Mouse (Mus musculus) 3134 (cell line): ENCODE measurements around the gene Rbpjl.

Source experiments
- DNase-seq: peaks from one replicate; pipeline ENCODE4 v3.0.0-alpha.2; 2011; ENCODE audit warnings: low spot score; ENCODE audit not compliant: insufficient read length; ENCODE audit errors: extremely low read depth

Gene Rbpjl

GRCm38 (mm10) chr2:164402906-164403305, at the start of gene Rbpjl:
Rbpjl (plus strand) TSS chr2:164403141.
- no peak for DNase-seq

- no peak for DNase-seq
Measured at GRCm38 (mm10) chr2:164353356-164353755, 49.6 kb upstream of the Rbpjl start.

- peak; percentile 76 for DNase-seq
Measured at GRCm38 (mm10) chr2:164356177-164356967, 46.6 kb upstream of the Rbpjl start.

DNA sequence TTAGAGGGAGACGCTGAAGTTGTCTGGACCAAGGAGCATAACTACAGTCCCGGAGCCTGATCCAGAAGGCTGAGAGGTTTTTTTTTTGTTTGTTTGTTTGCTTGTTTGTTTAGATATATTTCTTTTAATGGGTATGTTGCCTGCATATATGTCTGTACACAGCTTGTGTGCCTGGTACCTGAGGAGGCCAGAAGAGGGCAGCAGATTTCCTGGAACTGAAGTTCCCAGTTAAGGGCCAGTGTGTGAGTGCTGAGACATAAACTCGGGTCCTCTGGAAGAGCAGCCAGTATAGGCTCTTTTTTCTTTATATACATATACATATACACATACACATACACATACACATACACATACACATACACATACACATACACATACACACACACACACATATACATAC, 44.6 kb upstream of the Rbpjl start:
- no peak for DNase-seq

GRCm38 (mm10) chr2:164359031-164359430, 43.9 kb upstream of the Rbpjl start:
- no peak for DNase-seq

DNA sequence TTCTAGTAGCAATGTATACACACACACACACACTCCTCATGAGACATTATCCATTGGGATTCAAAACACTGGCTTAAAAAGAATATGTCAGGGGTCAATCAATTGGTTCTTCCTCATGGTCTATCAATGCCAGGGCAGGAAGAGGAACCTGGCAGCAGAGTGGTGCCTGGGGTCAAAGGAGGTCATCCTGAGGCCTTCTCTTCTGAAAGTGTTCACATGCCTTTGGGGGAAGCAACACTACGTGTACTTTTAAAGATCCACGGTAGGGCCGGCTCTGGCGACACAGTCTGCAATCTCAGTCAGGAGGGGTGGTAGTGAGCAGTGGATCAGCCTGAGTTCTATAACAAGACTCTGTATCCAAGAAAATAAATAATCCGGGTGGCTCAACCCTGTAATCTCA, 43.3 kb upstream of the Rbpjl start:
- no peak for DNase-seq

DNA sequence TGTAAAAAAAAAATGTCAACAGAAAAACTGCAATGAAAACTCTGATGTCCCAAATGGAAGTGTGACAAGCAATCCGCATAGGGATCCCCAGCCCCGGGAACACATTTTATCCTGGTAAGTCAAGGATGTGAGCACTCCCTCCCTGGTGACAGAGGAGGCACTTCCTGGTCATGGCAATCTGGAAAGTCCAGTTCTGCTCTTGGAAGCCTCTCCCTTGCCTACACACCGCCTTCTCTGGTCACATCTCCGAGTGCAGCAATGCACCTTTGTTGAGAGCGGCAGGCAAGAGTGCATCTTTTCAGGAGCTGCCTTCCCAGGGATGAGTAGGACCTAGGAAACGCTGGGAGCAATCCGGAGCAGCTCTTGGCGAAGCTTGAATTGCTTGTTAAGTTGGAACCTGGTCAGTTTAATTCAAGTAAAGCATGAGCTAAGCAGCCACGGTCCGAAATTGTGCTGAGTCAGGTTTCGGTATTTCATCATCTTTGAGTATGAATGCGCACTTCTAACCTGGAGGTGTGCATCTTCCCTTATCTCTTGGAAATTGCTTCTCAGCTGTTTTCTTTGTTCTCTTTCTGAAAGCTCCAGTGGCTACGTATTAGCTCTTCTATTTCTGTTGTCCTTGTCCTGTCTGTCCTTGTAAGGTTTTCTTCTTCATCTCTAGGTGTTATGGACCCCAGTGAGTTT, 41.8 kb upstream of the Rbpjl start:
- DNase-seq, result no peak

DNA sequence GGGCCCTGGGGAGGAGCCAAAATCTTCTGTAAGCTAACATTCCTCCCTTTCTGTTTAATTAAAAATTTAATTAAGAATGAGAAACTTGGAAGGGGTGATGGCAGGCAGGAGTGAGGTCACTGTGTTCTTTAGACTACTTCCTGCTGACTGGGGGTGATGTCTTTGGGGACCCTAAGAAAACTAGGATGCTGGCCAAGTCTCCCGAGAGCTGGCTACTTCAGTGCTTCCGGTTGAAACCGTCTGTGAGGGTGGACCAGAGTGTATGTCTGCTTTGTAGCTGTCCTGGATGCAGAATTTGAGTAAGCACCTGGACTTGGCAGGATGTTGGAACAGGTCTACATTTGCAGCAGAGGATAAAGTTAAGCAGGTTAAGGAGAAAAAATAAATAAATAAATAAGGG, 36.0 kb upstream of the Rbpjl start:
- no peak for DNase-seq

DNA sequence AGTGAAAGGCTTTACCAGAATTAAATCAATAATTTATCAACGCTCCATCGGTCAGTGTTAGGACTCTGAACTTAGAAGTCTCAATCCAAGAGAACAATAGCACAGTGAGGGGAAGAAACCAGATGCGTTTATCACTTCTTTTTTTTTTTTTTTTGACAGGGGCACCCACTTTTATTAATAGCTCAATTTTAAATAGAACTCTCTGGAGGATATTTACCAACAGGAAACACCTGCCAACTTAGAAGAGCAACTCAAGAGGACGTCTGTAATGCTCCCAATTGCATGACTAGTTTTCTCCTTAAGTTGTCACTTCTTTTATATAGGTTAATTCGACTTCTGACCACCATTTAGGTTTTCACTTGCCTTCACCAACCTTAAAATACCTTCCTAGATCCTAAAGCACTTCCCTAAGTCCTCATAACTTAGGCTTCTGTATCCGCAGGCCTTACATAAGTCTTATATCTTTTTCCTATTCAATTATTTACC, 34.3 kb upstream of the Rbpjl start:
- no peak for DNase-seq

GRCm38 (mm10) chr2:164371371-164371770, 31.6 kb upstream of the Rbpjl start:
- DNase-seq, result no peak

- DNase-seq, result peak; percentile 50
Measured at GRCm38 (mm10) chr2:164372408-164373053, 30.4 kb upstream of the Rbpjl start.

- no peak for DNase-seq
Measured at GRCm38 (mm10) chr2:164373187-164373586, 29.8 kb upstream of the Rbpjl start.

DNA sequence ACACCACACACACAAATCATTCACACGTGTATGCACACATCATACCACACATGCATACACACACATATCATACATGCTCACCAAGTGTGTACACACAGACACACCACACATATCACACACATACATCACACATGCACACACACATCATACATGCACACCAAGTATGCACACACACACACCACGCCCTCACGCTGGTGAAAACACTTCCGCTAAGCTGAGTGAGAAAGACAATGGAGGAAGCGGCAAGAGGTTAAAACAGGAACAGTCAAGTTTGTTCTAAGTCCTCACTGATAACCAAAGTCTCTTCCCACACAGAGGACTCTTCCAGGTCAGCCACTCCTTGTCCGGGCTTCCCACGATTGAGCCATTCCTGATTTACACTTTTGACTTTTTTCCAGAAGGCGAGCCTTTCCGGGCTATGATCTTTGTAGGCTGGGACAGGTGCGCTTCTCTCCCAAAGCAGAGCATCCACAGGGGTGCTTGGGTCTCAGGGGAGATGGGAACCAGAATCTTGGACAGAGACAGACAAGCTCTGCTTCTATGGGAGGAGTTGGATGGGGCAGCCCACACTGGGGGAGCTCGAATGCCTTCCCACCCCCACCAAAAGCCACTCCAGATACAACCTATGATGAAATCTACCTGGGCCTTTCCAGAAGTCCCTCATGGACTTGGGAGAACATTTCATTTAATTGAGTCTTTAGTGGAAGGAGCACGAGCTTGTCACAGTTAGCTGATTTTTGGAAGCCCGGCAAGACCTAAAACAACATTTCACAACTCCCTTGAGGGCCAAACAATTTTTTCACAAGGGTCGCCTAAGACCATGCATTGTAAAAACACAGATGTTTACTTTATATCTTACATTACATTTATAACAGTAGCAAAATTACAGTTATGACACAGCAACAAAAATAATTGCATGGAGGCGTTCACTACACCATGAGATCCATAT, 25.2 kb upstream of the Rbpjl start:
- peak; percentile 43 for DNase-seq

GRCm38 (mm10) chr2:164381726-164382125, 21.2 kb upstream of the Rbpjl start:
- no peak for DNase-seq

DNA sequence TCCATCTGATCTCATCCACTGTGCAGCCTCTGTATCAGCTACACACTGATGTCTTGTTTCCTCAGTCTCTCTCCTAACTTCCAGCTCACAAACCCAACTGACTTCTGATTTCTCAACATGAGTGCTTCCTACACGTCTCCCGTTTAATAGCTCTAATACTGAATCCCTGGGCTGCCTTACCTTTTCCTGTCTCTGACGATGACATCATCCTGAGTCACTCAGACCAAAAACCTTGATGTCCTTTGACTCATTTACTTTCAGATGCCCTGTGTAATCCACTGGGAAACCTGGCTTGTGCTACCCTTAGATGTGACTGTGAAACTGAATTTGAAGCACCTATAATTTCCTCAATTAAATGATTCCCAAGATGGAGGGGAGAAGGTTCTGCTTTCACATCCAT, 20.0 kb upstream of the Rbpjl start:
- DNase-seq, result no peak

DNA sequence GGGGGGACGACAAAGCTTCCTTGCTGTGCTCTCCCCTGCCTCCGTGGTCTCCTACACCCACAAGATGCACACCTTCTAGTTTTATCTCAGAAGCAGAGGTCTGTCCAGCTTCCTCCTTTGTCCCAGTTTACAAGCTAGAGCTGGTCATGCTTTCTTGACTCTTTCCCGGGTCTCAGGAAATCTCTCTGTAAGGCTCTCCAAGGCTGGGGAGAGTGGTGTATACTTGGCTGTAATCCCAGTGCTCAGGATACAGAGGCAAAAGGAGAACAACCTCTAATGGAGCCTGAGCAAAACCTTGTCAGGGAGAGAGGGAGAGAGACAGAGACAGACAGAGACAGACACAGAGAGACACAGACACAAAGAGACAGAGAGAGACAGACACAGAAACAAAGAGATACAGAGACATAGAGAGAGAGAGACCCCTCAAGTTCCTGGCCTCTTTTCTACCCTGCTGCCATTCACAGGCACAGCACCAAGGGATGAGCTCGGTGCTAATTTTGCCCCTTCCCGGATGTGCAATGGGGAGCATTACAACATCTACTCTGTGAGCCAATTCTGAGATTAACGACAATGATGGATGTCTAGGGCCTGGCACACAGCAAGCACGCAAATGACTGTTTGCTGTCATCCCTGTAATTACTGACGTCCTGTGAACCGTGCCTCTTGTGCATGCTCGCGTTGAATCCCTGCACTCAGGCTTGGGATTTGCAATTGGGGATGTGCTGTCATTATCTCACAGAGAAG, 19.1 kb upstream of the Rbpjl start:
- DNase-seq, result peak; percentile 50

GRCm38 (mm10) chr2:164385927-164386763, 16.8 kb upstream of the Rbpjl start:
- peak; percentile 94 for DNase-seq

DNA sequence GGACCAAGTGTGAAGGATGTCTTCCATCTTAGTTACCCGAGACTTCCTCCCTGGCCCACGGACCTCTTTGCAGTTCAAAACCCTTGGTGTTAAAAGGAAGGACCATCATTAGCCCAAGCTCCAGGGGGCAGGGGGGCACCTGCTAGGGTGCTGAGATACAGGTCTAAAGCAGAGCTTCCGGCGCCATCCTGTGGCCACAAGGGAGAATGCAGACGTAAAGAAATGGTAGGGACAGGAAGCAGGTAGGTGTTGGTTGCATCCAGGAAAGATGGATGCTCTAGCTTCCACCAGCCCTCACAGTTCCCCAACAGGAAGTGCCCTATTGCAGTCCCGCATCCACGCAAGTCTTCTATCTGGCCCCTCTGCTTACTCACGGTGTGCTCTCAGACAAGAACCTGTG, 16.0 kb upstream of the Rbpjl start:
- peak; percentile 65 for DNase-seq

DNA sequence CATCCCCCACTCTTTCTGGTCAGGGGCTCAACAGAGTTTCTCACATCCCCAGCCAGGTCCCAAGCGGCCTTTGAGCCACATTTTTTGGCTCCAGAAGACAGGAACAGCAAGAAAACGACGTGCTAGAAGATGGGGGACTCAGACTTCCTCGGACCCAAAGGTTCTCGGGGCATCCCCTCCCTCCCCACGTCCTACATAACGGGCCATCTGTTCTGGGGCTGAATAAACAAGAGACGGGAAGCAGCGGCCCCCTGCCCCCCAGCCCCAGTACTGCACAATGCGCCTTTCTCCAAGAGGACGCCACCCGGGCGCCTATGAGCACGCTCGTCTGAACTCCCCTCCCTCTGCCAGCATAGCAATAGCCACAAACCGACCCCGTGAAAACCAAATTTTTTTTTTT, 13.9 kb upstream of the Rbpjl start, which contains the start of gene Slpi:
TSS of gene Slpi (minus strand) at position 76 of the 400 bp plus-strand sequence.
- no peak for DNase-seq
